Mouse (Mus musculus) neural tube, embryonic 11.5 days (tissue): ENCODE measurements around the gene Tmem80. TPM values are rescaled to one million over a fixed set of nuclear protein-coding genes. Genes with fewer than 3 reads are reported as not detected.
A peak's percentile ranks its signal among the peaks of the same experiment; 100 is the strongest.

Source experiments
- ATAC-seq: fragments of 200-750 bp; cut with Nextera tagmentation; 2 replicates; pipeline ENCODE4 v1.8.0; 2017; ENCODE audit warnings: moderate number of reproducible peaks, mild to moderate bottlenecking, moderate TSS enrichment, moderate library complexity; ENCODE audit not compliant: insufficient read depth, low FRiP score, low TSS enrichment
- DNase-seq: peaks from one replicate; pipeline ENCODE4 v3.0.0-alpha.2; 2015; ENCODE audit warnings: low spot score
- H3K27ac ChIP-seq: fragments of 300-500 bp; sonication (generic); 2 replicates; pipeline ENCODE4 v1.5.1; 2014; ENCODE audit warnings: low read depth, mild to moderate bottlenecking, low read length
- H3K27me3 ChIP-seq: fragments of 300-500 bp; sonication (generic); 2 replicates; pipeline ENCODE4 v1.6.1; 2014; ENCODE audit warnings: mild to moderate bottlenecking, low read length, mixed read lengths; ENCODE audit not compliant: control insufficient read depth, insufficient read depth
- H3K36me3 ChIP-seq: fragments of 300-500 bp; sonication (generic); 2 replicates; pipeline ENCODE4 v1.6.1; 2014; ENCODE audit warnings: mild to moderate bottlenecking, low read length, moderate library complexity, mixed read lengths; ENCODE audit not compliant: control insufficient read depth, insufficient read depth
- H3K4me1 ChIP-seq: fragments of 300-500 bp; sonication (generic); 2 replicates; pipeline ENCODE4 v1.6.1; 2014; ENCODE audit warnings: low read length, mixed read lengths; ENCODE audit not compliant: control insufficient read depth, insufficient read depth
- H3K4me2 ChIP-seq: fragments of 300-500 bp; sonication (generic); 2 replicates; pipeline ENCODE4 v1.6.1; 2014; ENCODE audit warnings: low read depth, mild to moderate bottlenecking, moderate library complexity
- H3K4me3 ChIP-seq: fragments of 300-500 bp; sonication (generic); 2 replicates; pipeline ENCODE4 v1.5.1; 2014; ENCODE audit warnings: low read depth, low read length
- H3K9ac ChIP-seq: fragments of 300-500 bp; sonication (generic); 2 replicates; pipeline ENCODE4 v1.6.1; 2014; ENCODE audit warnings: mild to moderate bottlenecking, low read length
- H3K9me3 ChIP-seq: fragments of 300-500 bp; sonication (generic); 2 replicates; pipeline ENCODE4 v1.6.1; 2016; ENCODE audit warnings: low read length; ENCODE audit not compliant: control insufficient read depth
- WGBS: fragments of 180-500 bp; shearing (Covaris S2); extraction: QIAGEN DNeasy Blood & Tissue Kit; methylation state at CpG from one replicate; pipeline ENCODE4 v1.1.7; 2014; 5-methylcytosine and 5-hydroxymethylcytosine counted together
- polyA plus RNA-seq: library from polyadenylated mRNA; unstranded; fragments of >200 nt; fragmentation: Nextera tagmentation; extraction: Ambion mirVana; gene quantifications from 2 replicates; pipeline ENCODE4 v1.2.1, GENCODE M21; 2014

Gene Tmem80
- polyA plus RNA-seq, 1 experiment from 2014 or later = 32.6 TPM

DNA sequence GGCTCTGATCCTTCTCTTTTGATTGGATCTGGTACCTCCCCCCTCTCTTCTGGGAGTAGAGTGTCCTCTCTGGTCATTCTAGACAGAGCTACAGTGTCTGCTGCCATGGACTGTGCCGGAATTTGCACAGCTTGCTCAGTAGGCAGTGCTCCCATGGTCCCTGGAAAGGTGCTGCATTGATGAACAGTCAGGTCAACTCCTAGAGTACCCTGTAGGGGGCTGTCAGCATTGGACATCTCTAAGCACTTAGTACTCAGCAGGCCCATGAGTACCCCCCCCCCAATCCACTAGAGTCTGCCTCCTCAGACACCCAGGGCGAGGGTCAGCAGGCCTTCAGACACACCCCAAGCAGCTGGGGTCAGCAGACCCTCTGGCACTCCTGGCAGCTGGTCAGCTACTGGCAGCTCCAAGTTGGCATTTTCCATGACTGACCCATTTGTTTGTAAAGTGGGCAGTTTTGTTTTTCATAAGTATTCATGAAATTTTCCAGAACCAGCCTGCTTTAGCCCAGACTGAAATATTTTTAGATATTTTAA lies 7.6 kb downstream of the Tmem80 start:
- no peak for ATAC-seq
- 88% methylated on average over 2 of the region's 2 CpGs for WGBS

GRCm38 (mm10) chr7:141335682-141336081 lies 8.1 kb downstream of the Tmem80 start:
- Histone ChIP-seq H3K4me3 (no peak overlapping the region), H3K9ac (no peak overlapping the region), H3K4me2 (no peak overlapping the region), H3K27me3 (0 out of 2 replicates have a peak, but pooled peaks cover 3% of the 10 kb centered on the region), H3K36me3 (peaks cover 5% of the 10 kb centered on the region), H3K27ac (no peak overlapping the region), H3K4me1 (peaks cover 5% of the 10 kb centered on the region), H3K9me3 (no peaks in the 10 kb centered on the region)
- WGBS = 89% methylated on average over 4 of the region's 4 CpGs
- DNase-seq (no peak), ATAC-seq (no peak)

More for the DNA sequence above, 7.6 kb downstream of the Tmem80 start:
- H3K27me3 ChIP-seq = 0 out of 2 replicates have a peak, but pooled peaks cover 3% of the 10 kb centered on the region
- no peak overlapping the region for H3K27ac ChIP-seq
- peak; percentile 5 for DNase-seq
- H3K4me3 ChIP-seq = no peak overlapping the region
- H3K4me2 ChIP-seq = no peak overlapping the region
- H3K4me1 ChIP-seq = peaks cover 5% of the 10 kb centered on the region
- no peak overlapping the region for H3K9ac ChIP-seq
- peaks cover 5% of the 10 kb centered on the region for H3K36me3 ChIP-seq
- H3K9me3 ChIP-seq = no peaks in the 10 kb centered on the region

DNA sequence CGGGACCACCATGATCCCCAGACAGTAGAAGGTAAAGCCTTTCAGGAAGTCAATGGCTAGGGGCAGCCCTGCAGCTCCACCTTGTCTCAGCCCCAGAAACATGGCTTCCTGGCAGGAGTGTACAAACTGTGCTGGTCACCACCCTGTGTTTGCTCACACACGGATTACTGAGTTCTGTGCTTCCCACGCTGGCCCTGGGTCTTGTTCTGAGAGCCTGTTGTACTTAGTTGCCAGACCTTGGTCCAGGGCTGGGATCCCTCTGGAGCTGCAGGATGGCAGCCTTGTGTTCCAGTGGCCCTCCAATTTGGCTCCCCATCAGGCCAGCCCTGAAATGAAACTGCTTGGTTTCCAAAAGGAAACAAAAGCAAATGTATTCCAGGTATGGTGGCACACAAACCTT lies 8.8 kb downstream of the Tmem80 start:
- H3K36me3 ChIP-seq = peaks cover 5% of the 10 kb centered on the region
- DNase-seq (no peak), ATAC-seq (no peak)
- no peak overlapping the region for H3K9ac ChIP-seq
- 80% methylated on average over 3 of the region's 3 CpGs for WGBS
- H3K27ac ChIP-seq = no peak overlapping the region
- H3K4me1 ChIP-seq = peaks cover 5% of the 10 kb centered on the region
- H3K4me2 ChIP-seq = no peak overlapping the region
- H3K4me3 ChIP-seq = no peak overlapping the region
- 0 out of 2 replicates have a peak, but pooled peaks cover 3% of the 10 kb centered on the region for H3K27me3 ChIP-seq
- no peaks in the 10 kb centered on the region for H3K9me3 ChIP-seq

DNA sequence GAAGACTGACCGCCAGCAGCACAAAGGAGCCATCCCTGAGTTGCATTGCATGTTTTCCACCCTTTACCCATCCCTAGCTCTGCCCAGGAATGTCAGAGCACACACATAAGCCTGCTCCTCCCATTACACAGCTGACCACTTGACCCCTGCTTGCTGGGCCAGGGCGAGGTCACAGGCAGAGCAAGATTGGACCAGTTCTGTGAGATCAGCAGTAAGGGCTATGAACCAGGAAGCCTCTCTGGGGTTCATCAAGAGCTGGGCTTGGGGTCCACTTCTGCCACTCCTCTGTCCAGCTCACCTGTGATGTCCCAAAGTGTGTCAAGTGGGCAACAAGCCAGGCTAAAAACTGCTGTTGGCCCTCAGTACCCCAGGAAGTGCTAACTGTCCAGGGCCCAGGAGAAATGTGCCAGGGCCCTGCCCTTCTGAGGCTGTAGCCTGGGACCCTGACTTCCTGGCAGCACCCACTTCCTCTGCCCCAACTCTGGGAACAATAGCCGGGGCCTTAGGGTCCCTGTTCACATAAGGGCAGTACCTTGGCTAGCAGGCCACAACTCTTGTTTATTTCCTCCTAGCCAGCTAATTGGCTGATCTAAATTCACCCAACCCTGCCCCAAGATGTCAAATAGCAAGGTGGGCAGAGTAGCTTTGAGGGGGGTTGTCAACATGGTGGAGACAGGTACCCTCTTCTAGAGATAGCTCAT lies 10.3 kb downstream of the Tmem80 start:
- Histone ChIP-seq H3K27me3 (0 out of 2 replicates have a peak, but pooled peaks cover 3% of the 10 kb centered on the region), H3K4me1 (peaks cover 5% of the 10 kb centered on the region), H3K27ac (no peak overlapping the region), H3K9ac (no peak overlapping the region), H3K36me3 (peaks cover 5% of the 10 kb centered on the region), H3K4me3 (no peak overlapping the region), H3K9me3 (no peaks in the 10 kb centered on the region), H3K4me2 (no peak overlapping the region)
- 86% methylated on average over 3 of the region's 3 CpGs for WGBS
- no peak for DNase-seq
- no peak for ATAC-seq

DNA sequence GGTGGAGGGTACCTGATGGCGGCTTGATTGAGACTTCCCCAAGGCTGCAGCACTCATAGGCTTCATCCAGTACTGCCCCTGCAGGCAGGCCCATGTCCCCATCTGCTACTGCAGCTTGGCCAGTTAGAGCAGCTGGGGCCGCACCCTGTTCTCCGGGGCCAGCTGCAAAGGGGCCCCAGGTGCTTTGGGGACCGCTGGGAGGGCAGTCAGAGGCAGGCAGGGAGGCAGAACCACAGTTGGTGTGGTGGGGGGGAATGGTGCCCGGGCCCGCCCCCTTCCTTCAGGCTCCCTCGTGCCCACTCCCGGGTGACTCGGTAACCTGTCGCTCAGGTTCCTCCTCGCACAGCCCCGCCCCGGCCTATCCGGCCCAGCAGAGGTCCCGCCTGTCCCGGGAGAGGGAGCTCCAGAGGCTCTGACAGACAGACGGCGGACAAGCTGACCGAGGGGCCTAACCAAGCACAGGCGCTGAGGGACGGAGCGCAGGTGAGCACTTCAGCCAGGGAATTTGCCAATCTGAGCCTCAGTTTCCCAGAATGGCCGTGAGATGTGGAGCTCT lies 11.1 kb downstream of the Tmem80 start, which contains the start of gene Eps8l2:
Eps8l2 (plus strand) TSS at position 305 of the 556 bp plus-strand sequence.
- no peak within 1 kb of the TSS for H3K27ac ChIP-seq

GRCm38 (mm10) chr7:141339215-141339920 lies 11.8 kb downstream of the Tmem80 start:
- no peak overlapping the region; the same call in 1 of the 2 replicates for H3K9ac ChIP-seq
- no peak overlapping the region for H3K27ac ChIP-seq
- no peak overlapping the region for H3K4me2 ChIP-seq
- WGBS = 49% methylated on average over 20 of the region's 20 CpGs
- H3K4me1 ChIP-seq = peaks cover 5% of the 10 kb centered on the region
- H3K36me3 ChIP-seq = peaks cover 2% of the 10 kb centered on the region; the same call in 1 of the 2 replicates
- 0 out of 2 replicates have a peak, but pooled peaks cover 3% of the 10 kb centered on the region for H3K27me3 ChIP-seq
- ATAC-seq (no peak), DNase-seq (no peak)
- no peak overlapping the region for H3K4me3 ChIP-seq
- no peaks in the 10 kb centered on the region for H3K9me3 ChIP-seq

More for the DNA sequence above, 11.1 kb downstream of the Tmem80 start, which contains the start of gene Eps8l2:
- no peak within 1 kb of the TSS for H3K4me3 ChIP-seq
- H3K36me3 ChIP-seq = peaks cover 2% of the 10 kb centered on the region; the same call in 1 of the 2 replicates
- whole genome bisulfite sequencing = 5% methylated on average over 16 of the region's 23 CpGs
- peak; percentile 45; the same call in 1 of the 2 replicates for ATAC-seq
- H3K27me3 ChIP-seq = 0 out of 2 replicates have a peak, but pooled peaks cover 3% of the 10 kb centered on the region
- peak within 1 kb of the TSS; percentile 7; the same call in 1 of the 2 replicates for H3K9ac ChIP-seq
- peaks cover 5% of the 10 kb centered on the region for H3K4me1 ChIP-seq
- H3K4me2 ChIP-seq = peak within 1 kb of the TSS; percentile 13; the same call in 1 of the 2 replicates
- DNase-seq = peak; percentile 25
- no peaks in the 10 kb centered on the region for H3K9me3 ChIP-seq

DNA sequence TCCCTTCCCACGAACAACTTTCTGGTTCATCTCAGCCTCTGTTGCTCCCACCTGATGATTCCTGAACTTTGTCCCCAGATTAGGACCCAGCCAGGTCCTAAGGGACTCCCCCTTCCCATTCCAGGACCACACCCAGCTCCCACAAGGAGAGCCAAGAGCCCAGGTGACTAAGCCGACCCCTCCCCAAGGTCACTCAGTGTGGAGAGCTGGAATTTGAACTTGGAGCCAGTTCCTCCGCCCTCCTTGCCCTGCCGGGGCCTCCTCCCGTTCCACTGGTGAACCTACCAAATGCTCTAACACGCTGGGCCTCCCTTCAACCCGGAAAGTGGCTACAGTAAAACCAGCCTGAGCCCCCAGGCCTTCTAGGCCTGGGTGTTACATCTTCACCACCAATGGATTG lies 12.5 kb downstream of the Tmem80 start:
- H3K36me3 ChIP-seq = peaks cover 2% of the 10 kb centered on the region; the same call in 1 of the 2 replicates
- 78% methylated on average over 7 of the region's 7 CpGs for WGBS
- no peak overlapping the region for H3K27ac ChIP-seq
- H3K27me3 ChIP-seq = 0 out of 2 replicates have a peak, but pooled peaks cover 3% of the 10 kb centered on the region
- no peaks in the 10 kb centered on the region for H3K9me3 ChIP-seq
- DNase-seq (no peak), ATAC-seq (no peak)
- no peak overlapping the region for H3K4me3 ChIP-seq
- no peak overlapping the region for H3K4me2 ChIP-seq
- H3K9ac ChIP-seq = no peak overlapping the region
- H3K4me1 ChIP-seq = peaks cover 5% of the 10 kb centered on the region

DNA sequence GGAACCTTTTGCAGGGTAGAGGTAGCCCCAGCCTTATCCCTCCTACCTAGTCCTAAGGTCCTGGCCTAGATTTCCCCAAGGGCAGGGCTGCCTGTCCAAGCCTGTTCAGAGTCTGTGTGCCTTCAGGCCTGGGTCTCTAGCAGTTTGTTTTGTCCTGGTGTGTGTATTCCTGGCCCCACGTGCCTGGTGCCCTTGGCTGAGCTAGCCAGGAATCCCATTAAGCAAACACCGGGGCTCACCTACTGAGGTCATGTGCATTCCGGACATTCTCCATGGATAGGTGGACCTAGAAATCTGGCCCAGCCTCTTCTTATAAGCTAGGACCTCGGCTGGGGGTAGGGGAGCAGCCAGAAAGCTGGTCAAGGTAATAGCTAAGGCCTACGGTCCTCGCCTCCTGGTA lies 12.9 kb downstream of the Tmem80 start:
- DNase-seq = no peak

More for the DNA sequence above, 12.9 kb downstream of the Tmem80 start:
- H3K36me3 ChIP-seq = peaks cover 2% of the 10 kb centered on the region; the same call in 1 of the 2 replicates
- WGBS = 84% methylated on average over 6 of the region's 6 CpGs
- H3K9ac ChIP-seq = no peak overlapping the region
- peaks cover 5% of the 10 kb centered on the region for H3K4me1 ChIP-seq
- no peak overlapping the region for H3K4me2 ChIP-seq
- no peak overlapping the region for H3K4me3 ChIP-seq
- H3K27ac ChIP-seq = no peak overlapping the region
- ATAC-seq = no peak
- H3K9me3 ChIP-seq = no peaks in the 10 kb centered on the region
- 0 out of 2 replicates have a peak, but pooled peaks cover 3% of the 10 kb centered on the region for H3K27me3 ChIP-seq
